Mouse (Mus musculus) gastrocnemius, postnatal 4 days (tissue): ENCODE results near the gene Crx. TPM values are rescaled to one million over a fixed set of nuclear protein-coding genes. Genes with fewer than 3 reads are reported as not detected.

Experiments
- DNase-seq, 2 experiments: peaks; one replicate each; pipeline ENCODE4 v3.0.0; 2021 to 2022; ENCODE audit warnings: low spot score in 2 of 2, mixed read lengths in 2 of 2
- total RNA-seq, 2 experiments: library from RNA; stranded (reverse); gene quantifications; 2 replicates each; pipeline ENCODE4 v1.2.3; 2021

The Crx gene
- total RNA-seq, 2 experiments from 2014 or later, result not detected

DNA sequence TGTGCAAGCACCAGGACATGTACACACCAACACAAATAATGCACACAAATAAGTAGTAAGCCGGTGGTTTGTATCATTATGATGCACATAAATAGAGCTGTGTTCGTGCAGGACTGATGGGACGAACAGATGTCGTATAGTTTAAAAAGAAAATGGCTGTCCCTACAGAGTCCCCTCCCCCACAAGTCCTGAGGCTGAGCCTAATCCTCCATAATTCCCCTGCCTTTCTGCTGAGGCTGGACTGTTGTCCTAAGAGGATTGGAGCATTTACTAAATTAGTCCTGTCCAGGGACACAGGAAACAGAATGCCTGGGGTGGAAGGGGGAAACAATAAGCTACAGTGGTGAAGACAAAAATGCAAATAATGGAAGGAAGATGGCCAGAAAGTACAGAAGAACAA lies 15.7 kb downstream of the Crx start:
- no peak for DNase-seq

DNA sequence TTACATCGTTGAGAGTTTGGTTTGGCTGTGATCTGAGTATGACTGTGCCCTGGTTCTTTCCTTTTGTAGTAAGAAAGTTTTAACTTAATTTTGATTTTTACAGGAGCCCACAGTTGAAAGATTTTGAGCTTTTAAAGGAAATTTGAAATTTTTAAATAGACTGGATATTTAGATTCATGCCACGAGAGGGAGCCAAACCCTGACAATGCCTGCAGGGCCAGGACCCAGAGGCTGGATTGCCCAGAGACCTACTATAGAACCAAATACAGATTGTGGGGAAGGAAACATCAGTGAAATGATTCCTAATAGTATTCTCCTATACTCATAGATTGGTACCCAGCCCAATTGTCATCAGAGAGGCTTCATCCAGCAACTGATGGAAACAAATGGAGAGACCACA lies 20.1 kb downstream of the Crx start:
- no peak for DNase-seq

DNA sequence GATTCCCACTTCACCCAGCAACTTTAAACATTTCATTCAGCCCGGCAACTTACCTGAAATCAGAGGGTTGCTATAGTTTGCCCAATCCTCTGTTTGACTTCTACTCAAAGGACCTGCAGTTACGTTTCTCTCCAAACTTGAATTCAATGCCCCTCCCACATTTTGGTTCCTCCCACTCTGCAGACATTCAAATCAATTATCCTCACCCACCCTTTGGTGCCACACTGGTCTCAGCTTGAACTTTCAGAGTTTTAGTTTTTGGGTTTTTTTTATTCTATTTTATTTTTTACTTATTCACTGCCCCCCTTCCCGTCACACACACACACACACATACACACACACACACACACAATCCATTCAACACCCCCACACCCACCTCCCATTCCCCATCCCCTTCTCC lies 40.2 kb downstream of the Crx start, which contains the start of gene Obox6:
TSS of gene Obox6 (minus strand) at position 101 of the 400 bp plus-strand sequence.
- no peak for DNase-seq

Other genes starting within 250 kb of the Crx start
- gene Obox3, start 240.1 kb downstream of the Crx start, total RNA-seq, result not detected
- gene Obox5, start 129.8 kb downstream of the Crx start, total RNA-seq, result not detected
- not detected for gene Obox6, start 40.3 kb downstream of the Crx start, total RNA-seq
- gene Crxos, start 2.6 kb upstream of the Crx start, total RNA-seq, result not detected
- gene Selenow, start 42.4 kb upstream of the Crx start, total RNA-seq, result 100 to 1,000 TPM; 440 to 541 TPM
- gene Nop53, start 66.1 kb upstream of the Crx start, total RNA-seq, result 100 to 1,000 TPM; 172 to 173 TPM
- gene Ehd2, start 87.6 kb upstream of the Crx start, total RNA-seq, result 100 to 1,000 TPM; 160 to 194 TPM
- 10 to 100 TPM; 12.1 to 12.6 TPM for gene Bicra, start 168.0 kb upstream of the Crx start, total RNA-seq
- gene Zfp541, start 181.8 kb upstream of the Crx start, total RNA-seq, result under 1 TPM in 1 of 2 experiments, not detected in 1; 0.05 TPM
- gene Napa, start 218.5 kb upstream of the Crx start, total RNA-seq, result 100 to 1,000 TPM; 141 to 153 TPM
- gene Kptn, start 239.9 kb upstream of the Crx start, total RNA-seq, result 10 to 100 TPM; 11.7 to 13.9 TPM
- gene Slc8a2, start 249.9 kb upstream of the Crx start, total RNA-seq, result 1 to 10 TPM in 1 of 2 experiments, under 1 TPM in 1; 0.54 to 1.1 TPM